Mouse (Mus musculus) bone marrow, adult 2 months (tissue): Measurements from ENCODE around the gene C2cd2.

ENCODE experiments used
- CTCF ChIP-seq: fragments of 200-500 bp; IDR thresholded peaks from 2 replicates; pipeline ENCODE4 v1.5.1; 2011; ENCODE audit warnings: low read length, control low read depth; ENCODE audit not compliant: control insufficient read depth, insufficient read depth
- POLR2A ChIP-seq: fragments of 200-500 bp; IDR thresholded peaks from 2 replicates; pipeline ENCODE4 v1.6.1; 2011; ENCODE audit warnings: low read depth, mild to moderate bottlenecking, control low read depth, low read length, borderline replicate concordance; ENCODE audit not compliant: control insufficient read depth

DNA sequence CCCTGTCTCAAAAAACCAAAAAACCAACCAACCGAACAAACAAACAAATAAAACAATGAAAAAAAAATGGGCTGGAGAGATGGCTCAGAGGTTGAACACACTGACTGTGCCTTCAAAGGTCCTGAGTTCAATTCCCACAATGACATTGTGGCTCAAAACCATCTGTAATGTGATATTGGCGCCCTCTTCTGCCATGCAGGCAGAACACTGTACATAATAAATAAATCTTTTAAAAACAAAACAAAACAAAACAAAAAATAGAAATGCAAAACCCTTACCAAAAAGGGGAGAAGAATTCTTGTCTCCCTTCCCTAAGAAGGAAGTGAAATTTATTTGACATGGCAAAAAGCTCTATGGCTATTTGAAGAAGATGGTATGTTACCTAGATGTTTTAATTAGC is 29.1 kb upstream of the C2cd2 start:
- TF ChIP-seq CTCF, result no peak
- no peak for TF ChIP-seq POLR2A
